Mouse (Mus musculus) heart, adult 2 months (tissue): ENCODE measurements around the gene Gnao1.

ENCODE experiments used
- CTCF ChIP-seq: fragments of 200-600 bp; IDR thresholded peaks from 2 replicates; pipeline ENCODE4 v1.8.1; 2022; ENCODE audit warnings: antibody characterized with exemption, mild to moderate bottlenecking, moderate library complexity
- POLR2A ChIP-seq: fragments of 200-500 bp; IDR thresholded peaks from 2 replicates; pipeline ENCODE4 v1.6.1; 2011; ENCODE audit warnings: mild to moderate bottlenecking, low read depth, low read length, control low read depth; ENCODE audit not compliant: insufficient read depth

DNA sequence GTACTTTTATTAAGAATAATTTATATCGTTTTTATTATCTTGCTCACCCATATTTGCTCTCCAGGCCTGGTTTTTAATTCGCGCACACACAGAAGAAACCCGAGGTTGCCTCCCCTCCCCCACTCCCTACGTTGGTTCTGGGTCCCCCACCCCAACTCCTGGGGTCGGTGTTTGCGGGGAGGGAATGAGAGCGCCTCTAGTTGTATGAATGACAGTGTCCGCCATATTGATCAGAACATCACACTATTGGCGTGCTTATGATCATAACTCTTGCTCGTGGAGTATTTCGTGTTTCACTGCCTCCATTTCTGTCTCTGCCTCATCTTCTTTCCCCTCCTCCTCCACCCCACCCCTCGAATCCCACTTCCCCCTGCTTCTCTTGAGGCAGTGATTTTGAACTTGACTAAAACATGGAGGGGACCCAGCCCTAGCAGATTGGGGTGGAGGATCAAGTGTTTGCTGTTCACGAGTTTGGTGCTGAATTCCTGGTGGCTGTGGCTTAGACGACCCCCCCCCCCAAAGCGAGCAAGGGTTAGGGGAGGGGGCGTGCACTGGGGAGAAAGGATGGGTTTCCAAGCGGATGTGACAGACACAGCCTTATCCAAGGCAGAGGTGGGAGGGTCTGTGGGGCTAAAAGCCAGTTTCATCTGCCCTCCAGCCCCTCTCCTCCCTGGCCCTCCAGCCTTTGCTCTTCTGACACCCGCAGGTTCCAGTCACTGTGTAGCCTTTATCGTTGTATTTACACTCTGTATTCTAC lies 2.1 kb downstream of the Gnao1 start:
- no peak for TF ChIP-seq CTCF
- no peak for TF ChIP-seq POLR2A
